12 mouse cellular contexts compared by ENCODE assay signal in the genomic region with DNA sequence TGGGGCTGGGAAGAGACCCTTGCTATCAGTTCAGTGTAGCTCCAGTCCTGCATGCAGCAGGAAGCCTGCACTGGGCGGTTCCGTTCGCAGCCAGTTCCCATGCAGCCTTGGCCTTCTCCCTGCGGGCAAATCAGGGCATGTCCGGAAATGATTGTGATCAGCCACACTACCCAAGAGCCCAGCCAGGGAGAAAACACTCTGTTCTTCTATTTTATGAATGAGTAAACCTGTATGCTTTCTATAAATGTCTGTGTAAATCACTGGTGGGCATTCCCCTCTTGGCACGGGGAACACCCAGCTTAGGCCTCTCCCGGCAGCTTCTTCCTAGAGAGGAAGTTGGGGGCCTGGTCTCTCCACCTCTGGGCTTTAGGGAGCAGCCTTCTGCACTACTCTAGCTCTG.
A peak's percentile ranks its signal among the peaks of the same experiment; 100 is the strongest.
DNase-seq lines count a peak whose midpoint lies in the region; ATAC-seq lines count a peak whose summit lies in the region.
"Had no signal": no experiment of that assay in that cellular context is flagged by ENCODE, and none has a peak within 500 bp of the region (broad histone marks: within the 10 kb centered on the region; RNA-seq: fewer than 3 reads in every experiment).

No protein-coding gene starts in this region.

- no peak overlapping the region for H3K4me3 ChIP-seq in limb, embryonic 15.5 days
- H3K4me3 ChIP-seq: gastrocnemius, adult 2 months; hindbrain, embryonic 13.5 days had no signal

- H3K27ac ChIP-seq in limb, embryonic 15.5 days = 0 out of 2 replicates have a peak overlapping the region, but pooled peaks have one; percentile 28
- H3K27ac ChIP-seq: gastrocnemius, adult 2 months; hindbrain, embryonic 13.5 days; liver, embryonic 14.5 days had no signal

- H3K36me3 ChIP-seq in limb, embryonic 15.5 days = no peaks in the 10 kb centered on the region
- H3K36me3 ChIP-seq: hindbrain, embryonic 13.5 days had no signal

- no peaks in the 10 kb centered on the region for H3K9me3 ChIP-seq in limb, embryonic 15.5 days
- H3K9me3 ChIP-seq: hindbrain, embryonic 13.5 days had no signal

- H3K9ac ChIP-seq in limb, embryonic 15.5 days = no peak overlapping the region
- H3K9ac ChIP-seq: hindbrain, embryonic 13.5 days; liver, embryonic 14.5 days had no signal

- H3K27me3 ChIP-seq in limb, embryonic 15.5 days = 0 out of 2 replicates have a peak, but pooled peaks cover 3% of the 10 kb centered on the region
- H3K27me3 ChIP-seq: hindbrain, embryonic 13.5 days had no signal

- DNase-seq in adrenal gland, postnatal 10 days = peak; percentile 25
- no peak for DNase-seq in adrenal gland, postnatal 25 days
- DNase-seq in testis, postnatal 14 days (ENCODE audit: low spot score) = peak; percentile 50
- no peak for DNase-seq in testis, postnatal 10 days (ENCODE audit: low spot score)
- DNase-seq in urinary bladder, postnatal 25 days (ENCODE audit: low spot score) = peak; percentile 41
- no peak for DNase-seq in frontal cortex, adult 2 months (ENCODE audit: extremely low spot score in 1 of 2, low spot score in 1 of 2)
- DNase-seq in layer of hippocampus, postnatal 25 days (ENCODE audit: extremely low spot score in 1 of 2, low spot score in 1 of 2) = no peak
- DNase-seq: gastrocnemius, adult 2 months; layer of hippocampus, postnatal 36 days had no signal

- peaks cover 65% of the 10 kb centered on the region for H3K4me1 ChIP-seq in limb, embryonic 15.5 days

- WGBS in limb, embryonic 15.5 days = 50% methylated on average over 7 of the region's 7 CpGs

- ATAC-seq in limb, embryonic 15.5 days (ENCODE audit: insufficient number of reproducible peaks, low FRiP score, low TSS enrichment, low read depth) = peak; percentile 13; the same call in 1 of the 2 replicates

- no peak overlapping the region for H3K4me2 ChIP-seq in limb, embryonic 15.5 days
- H3K4me2 ChIP-seq: hindbrain, embryonic 13.5 days had no signal

Comparison
In these comparisons a context has a peak if more than half of its experiments do, and no peak if none do; other contexts are left out.
1. DNase-seq: peak in adrenal gland, postnatal 10 days (single experiment), testis, postnatal 14 days (single experiment) and urinary bladder, postnatal 25 days (single experiment); none in adrenal gland, postnatal 25 days (single experiment), testis, postnatal 10 days (single experiment), frontal cortex, adult 2 months (0 of 2) and layer of hippocampus, postnatal 25 days (0 of 2).